Mouse (Mus musculus) C2C12 (cell line): ENCODE measurements at regions not wholly inside any gene's neighbourhood (a gene's known extent, or its start where the extent isn't known, plus 50 kb on each side); places are given as distances from the start of the nearest gene placed in this dataset.

Source experiments
- CEBPB ChIP-seq: IDR thresholded peaks from one replicate; pipeline ENCODE4 v1.6.1; 2011; ENCODE audit warnings: low read depth, mild to moderate bottlenecking, control low read depth, moderate library complexity
- CTCF ChIP-seq: IDR thresholded peaks from one replicate; pipeline ENCODE4 v1.5.1; 2011; ENCODE audit not compliant: control insufficient read depth, insufficient read depth, insufficient read length
- MAX ChIP-seq: IDR thresholded peaks from one replicate; pipeline ENCODE4 v1.6.1; 2011; ENCODE audit warnings: mild to moderate bottlenecking, control low read depth
- MYOD1 ChIP-seq: IDR thresholded peaks from one replicate; pipeline ENCODE4 v1.6.1; 2011; ENCODE audit warnings: low read depth; ENCODE audit not compliant: control insufficient read depth, insufficient read length
- MYOG ChIP-seq: IDR thresholded peaks from one replicate; pipeline ENCODE4 v1.6.1; 2011; ENCODE audit not compliant: control insufficient read depth, insufficient read length; ENCODE audit errors: extremely low read depth
- USF1 ChIP-seq: IDR thresholded peaks from one replicate; pipeline ENCODE4 v1.6.1; 2011; ENCODE audit warnings: low read depth, mild to moderate bottlenecking, control low read depth, moderate library complexity

DNA sequence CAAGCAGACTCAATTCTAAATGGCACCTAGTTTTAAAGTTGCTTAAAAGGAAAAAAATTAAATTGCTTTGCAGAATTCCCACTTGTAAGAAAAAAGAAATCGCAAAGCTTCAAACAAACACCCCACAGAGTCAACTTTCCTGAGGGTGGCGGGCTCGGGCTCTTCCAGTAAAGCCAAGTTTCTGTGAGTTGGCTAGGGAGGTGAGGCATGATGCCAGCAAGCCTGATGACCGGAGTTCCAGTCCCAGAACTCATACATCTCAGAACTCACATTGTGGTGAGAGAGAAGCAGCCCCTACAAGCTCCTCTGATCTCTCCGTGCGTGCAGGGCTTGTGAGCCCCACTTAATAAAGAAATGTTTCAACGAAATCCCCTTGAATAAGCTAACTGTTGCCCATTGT, 328.7 kb upstream of the Gm5148 start:
- TF ChIP-seq CTCF (no peak), MYOG (no peak), MAX (no peak), MYOD1 (no peak), USF1 (no peak), CEBPB (no peak)
